Mouse (Mus musculus) embryonic fibroblast, embryonic 13.5 days (primary cell): Measurements from ENCODE around the gene Tnfrsf22.

Experiments
- CTCF ChIP-seq: IDR thresholded peaks from 2 replicates; pipeline ENCODE4 v1.5.1; 2011; ENCODE audit warnings: mild to moderate bottlenecking, control low read depth, low read length, moderate library complexity, borderline replicate concordance; ENCODE audit not compliant: insufficient read depth
- POLR2A ChIP-seq: IDR thresholded peaks from 2 replicates; pipeline ENCODE4 v1.6.1; 2011; ENCODE audit warnings: low read depth, mild to moderate bottlenecking, control low read depth, low read length, moderate library complexity

DNA sequence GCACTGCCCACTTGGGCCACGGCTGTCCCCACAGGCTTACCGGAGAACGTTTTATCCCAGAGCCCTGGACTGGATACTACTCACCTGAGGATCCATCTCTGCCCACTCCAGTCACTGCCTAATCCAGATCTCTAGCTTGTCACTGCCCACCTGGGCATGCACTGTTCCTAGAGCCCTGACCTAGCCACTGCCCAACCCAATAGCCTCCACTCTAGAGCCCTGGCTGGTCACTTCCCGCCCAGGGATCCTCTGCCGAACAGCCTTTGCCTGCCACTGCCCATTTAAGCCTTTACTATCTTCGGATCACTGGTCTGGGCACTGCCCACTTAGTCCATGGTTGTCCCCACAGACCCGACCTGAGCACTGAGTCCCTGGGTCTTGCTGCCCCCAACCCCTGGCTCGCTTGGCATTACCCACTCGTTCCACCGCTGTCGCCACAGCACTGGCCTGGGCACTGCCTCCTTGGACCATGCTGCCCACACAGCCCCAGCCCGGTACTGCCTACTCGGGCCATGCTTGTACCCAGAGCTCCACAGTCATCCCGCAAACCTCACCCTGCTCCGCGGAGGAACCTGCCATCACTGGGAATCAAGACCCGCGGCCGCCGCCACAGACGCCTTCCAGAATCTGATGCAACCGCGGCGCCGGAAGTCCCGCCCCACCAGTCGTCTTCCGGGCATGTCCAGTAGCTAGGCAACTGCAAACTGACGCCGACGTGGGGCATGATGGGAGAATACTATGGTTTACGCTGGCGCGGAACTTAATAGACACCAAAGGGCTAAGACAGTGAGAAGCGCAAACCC lies 49.8 kb downstream of the Tnfrsf22 start, which contains the start of gene Cars:
- no peak for TF ChIP-seq CTCF
- peak; percentile 87 for TF ChIP-seq POLR2A
